Mouse (Mus musculus) CH12.LX (cell line): ENCODE data around the gene Slc39a7. TPM values are rescaled to one million over a fixed set of nuclear protein-coding genes. Genes with fewer than 3 reads are reported as not detected.
A peak's percentile ranks its signal among the peaks of the same experiment; 100 is the strongest.

Experiments
- DNase-seq: peaks from one replicate; pipeline ENCODE4 v3.0.0-alpha.2; 2013; ENCODE audit errors: extremely low read depth
- H3K27ac ChIP-seq: 2 replicates; pipeline ENCODE4 v1.5.1; 2012; ENCODE audit warnings: low read depth, mild to moderate bottlenecking, control low read depth, moderate library complexity; ENCODE audit not compliant: insufficient read depth
- H3K27me3 ChIP-seq: replicated peaks from 2 replicates; pipeline ENCODE3; 2012; ENCODE audit warnings: inconsistent platforms
- H3K36me3 ChIP-seq, 2 experiments: replicated peaks in 1 of 2; 2 replicates each; pipeline versions ENCODE3 to v1.6.1; 2012; ENCODE audit warnings: inconsistent platforms in 1 of 2, low read length in 1 of 2, mild to moderate bottlenecking in 1 of 2, mixed read lengths in 1 of 2, moderate library complexity in 1 of 2; ENCODE audit not compliant: control insufficient read depth in 1 of 2, insufficient read depth in 1 of 2
- H3K4me1 ChIP-seq, 2 experiments: 2 replicates each; pipeline ENCODE4 v1.6.1; 2012; ENCODE audit warnings: inconsistent platforms in 1 of 2, moderate library complexity in 1 of 2; ENCODE audit not compliant: insufficient read depth in 2 of 2, control insufficient read depth in 1 of 2
- H3K4me2 ChIP-seq: 2 replicates; pipeline ENCODE4 v1.6.1; 2012; ENCODE audit warnings: low read depth, mild to moderate bottlenecking, control low read depth; ENCODE audit not compliant: poor library complexity, insufficient read depth, severe bottlenecking
- H3K4me3 ChIP-seq, 3 experiments: fragments of 150-350 bp in 1 of 3; sonication (generic) in 1 of 3; replicated peaks in 1 of 3; 2 replicates each; pipeline versions ENCODE3 to v1.5.1; 2011 to 2012; ENCODE audit warnings: low read depth in 2 of 3, low read length in 2 of 3, mild to moderate bottlenecking in 2 of 3, moderate library complexity in 2 of 3, control low read depth in 1 of 3, improper control_type of control experiment in 1 of 3, inconsistent platforms in 1 of 3, mixed read lengths in 1 of 3; ENCODE audit not compliant: poor library complexity in 1 of 3
- H3K79me2 ChIP-seq: replicated peaks from 2 replicates; pipeline ENCODE4 v1.6.1; 2012; ENCODE audit warnings: mild to moderate bottlenecking, moderate library complexity; ENCODE audit not compliant: control insufficient read depth, poor library complexity, insufficient read depth, severe bottlenecking; ENCODE audit errors: extremely low read depth
- H3K9ac ChIP-seq: 2 replicates; pipeline ENCODE4 v1.6.1; 2012; ENCODE audit warnings: low read depth, mild to moderate bottlenecking, control low read depth, moderate library complexity; ENCODE audit not compliant: insufficient read depth
- H3K9me3 ChIP-seq: replicated peaks from 2 replicates; pipeline ENCODE3; 2012; ENCODE audit warnings: low read length, inconsistent platforms, mixed read lengths
- CHD1 ChIP-seq: IDR thresholded peaks from 2 replicates; pipeline ENCODE4 v1.6.1; 2012; ENCODE audit warnings: low read depth, low read length, improper control_type of control experiment, inconsistent platforms
- E2F4 ChIP-seq: IDR thresholded peaks from 2 replicates; pipeline ENCODE4 v1.6.1; 2011; ENCODE audit warnings: low read depth, low read length, improper control_type of control experiment; ENCODE audit not compliant: insufficient replicate concordance
- ELF1 ChIP-seq: IDR thresholded peaks from 2 replicates; pipeline ENCODE4 v1.6.1; 2014; ENCODE audit warnings: low read depth, mild to moderate bottlenecking, inconsistent platforms, low read length, improper control_type of control experiment
- HCFC1 ChIP-seq: IDR thresholded peaks from 2 replicates; pipeline ENCODE4 v1.6.1; 2012; ENCODE audit warnings: low read depth, mild to moderate bottlenecking, inconsistent platforms, low read length, improper control_type of control experiment
- IRF4 ChIP-seq: IDR thresholded peaks from 2 replicates; pipeline ENCODE4 v1.6.1; 2014; ENCODE audit warnings: low read depth, mild to moderate bottlenecking, inconsistent platforms, low read length, improper control_type of control experiment
- KAT2A ChIP-seq: IDR thresholded peaks from 2 replicates; pipeline ENCODE4 v1.6.1; 2012; ENCODE audit warnings: low read length, improper control_type of control experiment, inconsistent platforms; ENCODE audit not compliant: insufficient replicate concordance
- MAX ChIP-seq: IDR thresholded peaks from 2 replicates; pipeline ENCODE4 v1.6.1; 2011; ENCODE audit warnings: low read length, improper control_type of control experiment
- MYC ChIP-seq: IDR thresholded peaks from 2 replicates; pipeline ENCODE4 v1.6.1; 2011; ENCODE audit warnings: low read depth, mild to moderate bottlenecking, improper control_type of control experiment, low read length
- NELFE ChIP-seq: IDR thresholded peaks from 2 replicates; pipeline ENCODE4 v1.6.1; 2011; ENCODE audit warnings: low read depth, low read length, improper control_type of control experiment
- NRF1 ChIP-seq: IDR thresholded peaks from 2 replicates; pipeline ENCODE4 v1.6.1; 2014; ENCODE audit warnings: low read depth, mild to moderate bottlenecking, inconsistent platforms, low read length, improper control_type of control experiment, moderate library complexity
- POLR2A ChIP-seq: IDR thresholded peaks from 2 replicates; pipeline ENCODE4 v1.6.1; 2011; ENCODE audit warnings: low read depth, mild to moderate bottlenecking, improper control_type of control experiment, low read length
- POLR2AphosphoS2 ChIP-seq: IDR thresholded peaks from 2 replicates; pipeline ENCODE4 v1.6.1; 2011; ENCODE audit warnings: low read depth, low read length, improper control_type of control experiment
- RAD21 ChIP-seq: IDR thresholded peaks from 2 replicates; pipeline ENCODE4 v1.6.1; 2011; ENCODE audit warnings: low read depth, mild to moderate bottlenecking, low read length, improper control_type of control experiment, moderate library complexity
- RCOR1 ChIP-seq: conservative IDR thresholded peaks from 2 replicates; pipeline ENCODE4 v1.6.1; 2012; ENCODE audit warnings: low read depth, mild to moderate bottlenecking, inconsistent platforms, low read length, improper control_type of control experiment
- SMC3 ChIP-seq: IDR thresholded peaks from 2 replicates; pipeline ENCODE4 v1.6.1; 2011; ENCODE audit warnings: low read depth, low read length, improper control_type of control experiment
- TBP ChIP-seq: conservative IDR thresholded peaks from 2 replicates; pipeline ENCODE4 v1.6.1; 2011; ENCODE audit warnings: low read depth, low read length, improper control_type of control experiment
- TCF12 ChIP-seq: IDR thresholded peaks from 2 replicates; pipeline ENCODE4 v1.6.1; 2014; ENCODE audit warnings: low read depth, mild to moderate bottlenecking, inconsistent platforms, low read length, improper control_type of control experiment
- UBTF ChIP-seq: IDR thresholded peaks from 2 replicates; pipeline ENCODE4 v1.6.1; 2012; ENCODE audit warnings: low read depth, mild to moderate bottlenecking, inconsistent platforms, low read length, improper control_type of control experiment, moderate library complexity
- USF1 ChIP-seq: IDR thresholded peaks from 2 replicates; pipeline ENCODE4 v1.6.1; 2014; ENCODE audit warnings: low read depth, mild to moderate bottlenecking, inconsistent platforms, low read length, improper control_type of control experiment
- USF2 ChIP-seq: conservative IDR thresholded peaks from 2 replicates; pipeline ENCODE4 v1.6.1; 2011; ENCODE audit warnings: low read depth, low read length, improper control_type of control experiment
- ZKSCAN1 ChIP-seq: IDR thresholded peaks from 2 replicates; pipeline ENCODE4 v1.6.1; 2012; ENCODE audit warnings: low read depth, inconsistent platforms, low read length, improper control_type of control experiment, borderline replicate concordance
- ZMIZ1 ChIP-seq: IDR thresholded peaks from 2 replicates; pipeline ENCODE4 v1.6.1; 2012; ENCODE audit warnings: low read depth, mild to moderate bottlenecking, inconsistent platforms, low read length, improper control_type of control experiment
- dilution Hi-C: fragments of 300-500 bp; cut with MboI; formaldehyde crosslinking; loops from 2 replicates; pipeline ENCODE4 v1.14.3; 2020; ENCODE audit warnings: low sequenced_read_pairs; ENCODE audit not compliant: extremely low pct_unique_long_range_greater_than_20kb, extremely low pct_ligation_motif_present
- in situ Hi-C: fragments of 300-500 bp; cut with MboI; formaldehyde crosslinking; loops from 3 replicates; pipeline ENCODE4 v1.14.3; 2019; ENCODE audit warnings: low sequenced_read_pairs, low pct_ligation_motif_present, low pct_unique_long_range_greater_than_20kb, mixed read lengths
- polyA plus RNA-seq: library from polyadenylated mRNA; unstranded; fragments of >175 nt; gene quantifications from 2 replicates; pipeline ENCODE4 v1.2.1, GENCODE M21; 2012; ENCODE audit warnings: low read depth; ENCODE audit not compliant: insufficient read length
- total RNA-seq, 2 experiments: library from RNA; depleted of rRNA; stranded (reverse); fragments of 300-350 nt in 1 of 2; fragments of >200 nt in 1 of 2; gene quantifications; 2 replicates each; pipeline ENCODE4 v1.2.3; 2012 to 2014

Gene Slc39a7
- total and polyA plus RNA-seq, 3 experiments: 96.8 to 116 (median 105) TPM

DNA sequence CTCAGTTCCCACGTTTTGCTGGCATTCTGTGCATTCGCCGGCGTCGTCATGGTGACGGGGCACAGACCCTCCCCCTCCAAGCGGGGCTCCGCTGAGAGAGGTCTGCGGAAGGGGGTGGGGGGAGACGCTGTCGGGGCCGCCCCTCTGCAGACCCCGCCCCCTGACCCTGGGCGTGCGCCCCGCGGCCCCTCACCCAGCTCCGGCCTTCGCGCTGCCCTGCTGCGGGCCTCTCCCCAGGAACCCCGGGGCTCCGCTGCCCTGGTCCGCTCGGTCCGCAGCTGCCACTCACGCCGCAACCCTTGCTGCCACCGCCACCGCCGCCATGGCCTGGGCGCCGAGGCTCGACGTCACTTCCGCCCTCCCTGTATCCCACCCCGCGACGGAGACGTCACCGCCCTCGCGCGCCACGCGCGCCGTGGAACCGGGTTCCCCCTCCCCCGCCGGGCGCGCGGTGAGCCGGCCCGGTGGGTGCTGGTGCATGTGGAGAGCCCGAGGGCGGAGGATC is 7.1 kb downstream of the Slc39a7 start, which contains the start of gene Ring1 (continued):
- TF ChIP-seq NRF1 (peak; percentile 56; the same call in 1 of the 2 replicates), CHD1 (no peak), RAD21 (no peak), IRF4 (peak; percentile 20; the same call in 1 of the 2 replicates), USF1 (no peak), KAT2A (peak; percentile 56; the same call in 1 of the 2 replicates), NELFE (peak; percentile 78; the same call in 1 of the 2 replicates), ZKSCAN1 (no peak), RCOR1 (no peak), POLR2A (peak; percentile 83)

DNA sequence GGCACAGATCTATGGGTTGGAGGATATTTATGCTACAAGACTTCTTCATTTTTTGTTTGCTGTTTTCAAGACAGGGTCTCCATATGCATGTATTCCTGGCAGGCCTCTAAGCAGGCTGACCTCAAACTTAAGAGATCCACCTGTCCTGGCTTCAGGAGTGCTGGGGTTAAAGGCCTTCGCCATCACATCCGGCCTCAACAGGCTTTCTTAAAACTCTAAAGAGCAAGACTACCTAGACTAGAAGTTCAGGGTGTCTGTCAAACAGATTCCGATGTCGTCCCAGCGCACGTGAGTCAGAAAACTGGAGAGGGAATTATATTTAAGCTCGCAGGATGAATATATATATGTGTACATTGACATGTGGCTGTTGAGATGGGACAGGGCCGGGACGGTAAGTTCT is 7.8 kb downstream of the Slc39a7 start:
- peak overlapping the region; percentile 91; the same call in 1 of the 2 replicates for H3K9ac ChIP-seq
- H3K27me3 ChIP-seq: no peaks in the 10 kb centered on the region
- peaks cover 19 to 39% of the 10 kb centered on the region in 2 experiments for H3K36me3 ChIP-seq
- peaks cover 19 to 36% of the 10 kb centered on the region in 2 experiments for H3K4me1 ChIP-seq
- peak overlapping the region; percentile 31; the same call in 1 of the 2 replicates for H3K4me2 ChIP-seq
- H3K27ac ChIP-seq: no peak overlapping the region
- DNase-seq: no peak
- peaks cover 27% of the 10 kb centered on the region for H3K9me3 ChIP-seq
- H3K79me2 ChIP-seq: peaks cover 2% of the 10 kb centered on the region; the same call in 1 of the 2 replicates
- dilution Hi-C loops: no loop called here
- no peak for TF ChIP-seq TCF12
- TF ChIP-seq MAX: no peak
- no peak for TF ChIP-seq CHD1
- TF ChIP-seq HCFC1: no peak
- TF ChIP-seq KAT2A: no peak
- no peak for TF ChIP-seq UBTF
- no peak for TF ChIP-seq MYC
- no peak for TF ChIP-seq NELFE
- TF ChIP-seq IRF4: no peak
- TF ChIP-seq ZMIZ1: no peak
- no peak for TF ChIP-seq E2F4
- TF ChIP-seq TBP: no peak
- no peak for TF ChIP-seq SMC3
- no peak for TF ChIP-seq POLR2AphosphoS2
- no peak for TF ChIP-seq USF2
- no peak for TF ChIP-seq ELF1
- in situ Hi-C loops: no loop called here
- H3K4me3 ChIP-seq: peak overlapping the region; percentile 71 to 81 (median 75)
